Mouse (Mus musculus): ENCODE results near the gene Map2k6. TPM values are rescaled to one million over a fixed set of nuclear protein-coding genes. Genes with fewer than 3 reads are reported as not detected.

The Map2k6 gene
- polyA plus RNA-seq, 1 experiment from 2014 or later = 17.6 TPM

- no peaks in the 10 kb centered on the region for H3K9me3 ChIP-seq (replicated peaks; ENCODE audit: control insufficient read depth, low read length)
- no peaks in the 10 kb centered on the region for H3K36me3 ChIP-seq (ENCODE audit: control insufficient read depth, insufficient read depth, low read length)
- H3K27ac ChIP-seq (ENCODE audit: low read length) = no peak overlapping the region
- WGBS = 64% methylated on average over 6 of the region's 6 CpGs
- no peak overlapping the region for H3K4me3 ChIP-seq (replicated peaks; ENCODE audit: low read length)
- no peak overlapping the region for H3K9ac ChIP-seq (ENCODE audit: low read length)
- no peak for ATAC-seq (ENCODE audit: insufficient read depth, low FRiP score)
- H3K4me2 ChIP-seq (ENCODE audit: low read depth, low read length) = no peak overlapping the region
- 0 out of 2 replicates have a peak, but pooled peaks cover 3% of the 10 kb centered on the region for H3K4me1 ChIP-seq (ENCODE audit: control insufficient read depth, insufficient read depth, low read length)
- no peaks in the 10 kb centered on the region for H3K27me3 ChIP-seq (ENCODE audit: control insufficient read depth, insufficient read depth, low read length)
These were observed 17.8 kb downstream of the Map2k6 start for GRCm38 (mm10) chr11:110416691-110417090.

- ATAC-seq (ENCODE audit: insufficient read depth, low FRiP score) = no peak
- Histone ChIP-seq H3K27ac (ENCODE audit: low read length) (no peak overlapping the region), H3K36me3 (ENCODE audit: control insufficient read depth, insufficient read depth, low read length) (no peaks in the 10 kb centered on the region), H3K4me3 (replicated peaks; ENCODE audit: low read length) (no peak overlapping the region), H3K27me3 (ENCODE audit: control insufficient read depth, insufficient read depth, low read length) (no peaks in the 10 kb centered on the region), H3K4me1 (ENCODE audit: control insufficient read depth, insufficient read depth, low read length) (0 out of 2 replicates have a peak, but pooled peaks cover 3% of the 10 kb centered on the region), H3K4me2 (ENCODE audit: low read depth, low read length) (no peak overlapping the region), H3K9ac (ENCODE audit: low read length) (no peak overlapping the region), H3K9me3 (replicated peaks; ENCODE audit: control insufficient read depth, low read length) (no peaks in the 10 kb centered on the region)
- 88% methylated on average over 7 of the region's 7 CpGs for WGBS
These were observed 21.5 kb downstream of the Map2k6 start for GRCm38 (mm10) chr11:110420463-110420862.

GRCm38 (mm10) chr11:110426572-110427145 is 27.7 kb downstream of the Map2k6 start:
- ATAC-seq (ENCODE audit: insufficient read depth, low FRiP score) = no peak
- Histone ChIP-seq H3K27ac (ENCODE audit: low read length) (no peak overlapping the region), H3K27me3 (ENCODE audit: control insufficient read depth, insufficient read depth, low read length) (no peaks in the 10 kb centered on the region), H3K4me2 (ENCODE audit: low read depth, low read length) (no peak overlapping the region), H3K4me1 (ENCODE audit: control insufficient read depth, insufficient read depth, low read length) (peaks cover 6% of the 10 kb centered on the region; the same call in 1 of the 2 replicates), H3K36me3 (ENCODE audit: control insufficient read depth, insufficient read depth, low read length) (no peaks in the 10 kb centered on the region), H3K9me3 (replicated peaks; ENCODE audit: control insufficient read depth, low read length) (no peaks in the 10 kb centered on the region), H3K9ac (ENCODE audit: low read length) (no peak overlapping the region), H3K4me3 (replicated peaks; ENCODE audit: low read length) (no peak overlapping the region)
- 56% methylated on average over 6 of the region's 6 CpGs for WGBS

GRCm38 (mm10) chr11:110427159-110427561 is 28.2 kb downstream of the Map2k6 start:
- peaks cover 6% of the 10 kb centered on the region; the same call in 1 of the 2 replicates for H3K4me1 ChIP-seq (ENCODE audit: control insufficient read depth, insufficient read depth, low read length)
- WGBS = 40% methylated on average over 11 of the region's 11 CpGs
- H3K9ac ChIP-seq (ENCODE audit: low read length) = no peak overlapping the region
- no peak overlapping the region for H3K4me2 ChIP-seq (ENCODE audit: low read depth, low read length)
- H3K9me3 ChIP-seq (replicated peaks; ENCODE audit: control insufficient read depth, low read length) = no peaks in the 10 kb centered on the region
- ATAC-seq (ENCODE audit: insufficient read depth, low FRiP score) = peak; percentile 17; the same call in 1 of the 2 replicates
- no peaks in the 10 kb centered on the region for H3K36me3 ChIP-seq (ENCODE audit: control insufficient read depth, insufficient read depth, low read length)
- H3K4me3 ChIP-seq (replicated peaks; ENCODE audit: low read length) = no peak overlapping the region
- H3K27ac ChIP-seq (ENCODE audit: low read length) = no peak overlapping the region
- no peaks in the 10 kb centered on the region for H3K27me3 ChIP-seq (ENCODE audit: control insufficient read depth, insufficient read depth, low read length)

- H3K27ac ChIP-seq (ENCODE audit: low read length) = no peak overlapping the region
- WGBS = 74% methylated on average over 6 of the region's 6 CpGs
- H3K36me3 ChIP-seq (ENCODE audit: control insufficient read depth, insufficient read depth, low read length) = no peaks in the 10 kb centered on the region
- peaks cover 6% of the 10 kb centered on the region; the same call in 1 of the 2 replicates for H3K4me1 ChIP-seq (ENCODE audit: control insufficient read depth, insufficient read depth, low read length)
- no peak for ATAC-seq (ENCODE audit: insufficient read depth, low FRiP score)
- no peak overlapping the region for H3K9ac ChIP-seq (ENCODE audit: low read length)
- no peaks in the 10 kb centered on the region for H3K9me3 ChIP-seq (replicated peaks; ENCODE audit: control insufficient read depth, low read length)
- no peak overlapping the region for H3K4me3 ChIP-seq (replicated peaks; ENCODE audit: low read length)
- no peaks in the 10 kb centered on the region for H3K27me3 ChIP-seq (ENCODE audit: control insufficient read depth, insufficient read depth, low read length)
- no peak overlapping the region for H3K4me2 ChIP-seq (ENCODE audit: low read depth, low read length)
These were observed 30.1 kb downstream of the Map2k6 start for GRCm38 (mm10) chr11:110428999-110429398.

GRCm38 (mm10) chr11:110429837-110430418 is 31.0 kb downstream of the Map2k6 start:
- Histone ChIP-seq H3K9me3 (replicated peaks; ENCODE audit: control insufficient read depth, low read length) (no peaks in the 10 kb centered on the region), H3K4me1 (ENCODE audit: control insufficient read depth, insufficient read depth, low read length) (peaks cover 6% of the 10 kb centered on the region; the same call in 1 of the 2 replicates), H3K4me3 (replicated peaks; ENCODE audit: low read length) (no peak overlapping the region), H3K27me3 (ENCODE audit: control insufficient read depth, insufficient read depth, low read length) (no peaks in the 10 kb centered on the region), H3K36me3 (ENCODE audit: control insufficient read depth, insufficient read depth, low read length) (no peaks in the 10 kb centered on the region), H3K9ac (ENCODE audit: low read length) (no peak overlapping the region), H3K4me2 (ENCODE audit: low read depth, low read length) (no peak overlapping the region), H3K27ac (ENCODE audit: low read length) (no peak overlapping the region)
- 71% methylated on average over 3 of the region's 3 CpGs for WGBS
- no peak for ATAC-seq (ENCODE audit: insufficient read depth, low FRiP score)

GRCm38 (mm10) chr11:110435839-110436556 is 37.1 kb downstream of the Map2k6 start:
- Histone ChIP-seq H3K9me3 (replicated peaks; ENCODE audit: control insufficient read depth, low read length) (no peaks in the 10 kb centered on the region), H3K27ac (ENCODE audit: low read length) (no peak overlapping the region), H3K4me2 (ENCODE audit: low read depth, low read length) (no peak overlapping the region), H3K36me3 (ENCODE audit: control insufficient read depth, insufficient read depth, low read length) (no peaks in the 10 kb centered on the region), H3K4me1 (ENCODE audit: control insufficient read depth, insufficient read depth, low read length) (no peaks in the 10 kb centered on the region; the same call in 1 of the 2 replicates), H3K4me3 (replicated peaks; ENCODE audit: low read length) (no peak overlapping the region), H3K27me3 (ENCODE audit: control insufficient read depth, insufficient read depth, low read length) (no peaks in the 10 kb centered on the region), H3K9ac (ENCODE audit: low read length) (no peak overlapping the region)
- 0 out of 2 replicates have a peak, but pooled peaks have one; percentile 33 for ATAC-seq (ENCODE audit: insufficient read depth, low FRiP score)
- WGBS = 80% methylated on average over 8 of the region's 8 CpGs

- ATAC-seq (ENCODE audit: insufficient read depth, low FRiP score) = no peak
- 90% methylated on average over 12 of the region's 12 CpGs for WGBS
- Histone ChIP-seq H3K4me2 (ENCODE audit: low read depth, low read length) (no peak overlapping the region), H3K27ac (ENCODE audit: low read length) (no peak overlapping the region), H3K36me3 (ENCODE audit: control insufficient read depth, insufficient read depth, low read length) (no peaks in the 10 kb centered on the region), H3K9ac (ENCODE audit: low read length) (no peak overlapping the region), H3K4me1 (ENCODE audit: control insufficient read depth, insufficient read depth, low read length) (no peaks in the 10 kb centered on the region; the same call in 1 of the 2 replicates), H3K4me3 (replicated peaks; ENCODE audit: low read length) (no peak overlapping the region), H3K27me3 (ENCODE audit: control insufficient read depth, insufficient read depth, low read length) (no peaks in the 10 kb centered on the region), H3K9me3 (replicated peaks; ENCODE audit: control insufficient read depth, low read length) (no peaks in the 10 kb centered on the region)
These were observed 38.1 kb downstream of the Map2k6 start for GRCm38 (mm10) chr11:110436998-110437397.

- 94% methylated on average over 3 of the region's 3 CpGs for WGBS
- ATAC-seq (ENCODE audit: insufficient read depth, low FRiP score) = no peak
- H3K27me3 ChIP-seq (ENCODE audit: control insufficient read depth, insufficient read depth, low read length) = no peaks in the 10 kb centered on the region
These were observed 39.2 kb downstream of the Map2k6 start for GRCm38 (mm10) chr11:110438135-110438534.

More at GRCm38 (mm10) chr11:110438135-110438534, 39.2 kb downstream of the Map2k6 start:
- no peaks in the 10 kb centered on the region for H3K36me3 ChIP-seq (ENCODE audit: control insufficient read depth, insufficient read depth, low read length)
- no peak overlapping the region for H3K27ac ChIP-seq (ENCODE audit: low read length)
- no peak overlapping the region for H3K9ac ChIP-seq (ENCODE audit: low read length)
- no peaks in the 10 kb centered on the region for H3K9me3 ChIP-seq (replicated peaks; ENCODE audit: control insufficient read depth, low read length)
- H3K4me1 ChIP-seq (ENCODE audit: control insufficient read depth, insufficient read depth, low read length) = no peaks in the 10 kb centered on the region; the same call in 1 of the 2 replicates
- H3K4me2 ChIP-seq (ENCODE audit: low read depth, low read length) = no peak overlapping the region
- no peak overlapping the region for H3K4me3 ChIP-seq (replicated peaks; ENCODE audit: low read length)
